9 mouse cellular contexts compared by ENCODE assay signal in the genomic region with DNA sequence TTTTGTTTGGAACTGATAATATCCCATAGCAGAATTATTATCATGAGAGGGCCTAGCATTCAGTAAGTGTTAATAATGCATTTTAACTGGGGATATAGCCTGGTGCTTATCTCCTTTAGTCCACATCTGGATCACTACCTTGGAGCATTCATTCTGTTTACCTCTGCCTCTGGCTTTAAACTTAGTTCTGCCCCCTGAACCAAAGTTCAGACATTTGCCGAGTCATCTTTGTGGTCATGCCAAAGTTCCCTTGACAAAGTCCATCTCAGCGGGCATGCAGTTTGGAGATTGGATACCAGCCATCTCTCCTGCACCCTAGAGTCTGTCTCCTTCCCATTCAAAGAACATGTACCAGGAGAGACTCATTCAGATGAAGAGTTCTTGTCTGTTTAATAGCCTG. TPM values are rescaled to one million over a fixed set of nuclear protein-coding genes. Genes with fewer than 3 reads are reported as not detected.
DNase-seq lines count a peak whose midpoint lies in the region; ATAC-seq lines count a peak whose summit lies in the region.
"Had no signal": no experiment of that assay in that cellular context is flagged by ENCODE, and none has a peak within 500 bp of the region (broad histone marks: within the 10 kb centered on the region; RNA-seq: fewer than 3 reads in every experiment).

No protein-coding gene starts in this region.

- peak; percentile 35 for DNase-seq in cerebellum, adult 9-10 months
- no peak for DNase-seq in cerebellum, postnatal 14 days
- DNase-seq in kidney, adult 11 months, result peak; percentile 82
- DNase-seq in gastrocnemius, postnatal 10 days, result no peak
- DNase-seq in natural killer cell, adult 2 months (ENCODE audit: low spot score in 2 of 2), result no peak

- peak; percentile 62 for ATAC-seq in erythroblast, adult 5-6 weeks (replicated peaks; ENCODE audit: low FRiP score, poor library complexity, severe bottlenecking)
- peak; percentile 34 for ATAC-seq in megakaryocyte progenitor cell, adult 5-6 weeks (replicated peaks; ENCODE audit: poor library complexity)
- ATAC-seq in granulocyte monocyte progenitor cell, adult 5-6 weeks (replicated peaks; ENCODE audit: poor library complexity, severe bottlenecking), result no peak

RNA-seq across cellular contexts. Expression of gene Sord, which starts 0.9 kb away (rescaled TPM):
- total RNA-seq in erythroblast, adult 5-6 weeks (2015; ENCODE audit: low replicate concordance), result 14.6 and 18.8 TPM in 2 replicates
- total RNA-seq in erythroblast, adult 5-6 weeks (2017; ENCODE audit: low replicate concordance), result 15.3 and 18.7 TPM in 2 replicates
- total RNA-seq in megakaryocyte progenitor cell, adult 5-6 weeks (2015), result 56.2 and 64.7 TPM in 2 replicates
- total RNA-seq in megakaryocyte progenitor cell, adult 5-6 weeks (2017), result 64.8 and 71.9 TPM in 2 replicates
- total RNA-seq in gastrocnemius, postnatal 10 days (2021), result 10 to 100 TPM; 16.5 to 19.1 TPM
- total RNA-seq in granulocyte monocyte progenitor cell, adult 5-6 weeks (2014; fragmentation: Nextera tagmentation), result 52.4 and 58.9 TPM in 2 replicates
- 65.6 and 68.8 TPM in 2 replicates for total RNA-seq in granulocyte monocyte progenitor cell, adult 5-6 weeks (2017)

RNA-seq across cellular contexts. Expression of gene Terb2, which starts 49.4 kb away (rescaled TPM):
- total RNA-seq in erythroblast, adult 5-6 weeks (2015; ENCODE audit: low replicate concordance), result not detected in 2 replicates
- total RNA-seq in erythroblast, adult 5-6 weeks (2017; ENCODE audit: low replicate concordance), result not detected in 2 replicates
- total RNA-seq in megakaryocyte progenitor cell, adult 5-6 weeks (2015), result not detected in 2 replicates
- total RNA-seq in megakaryocyte progenitor cell, adult 5-6 weeks (2017), result not detected in 2 replicates
- not detected for total RNA-seq in gastrocnemius, postnatal 10 days (2021)
- total RNA-seq in granulocyte monocyte progenitor cell, adult 5-6 weeks (2014; fragmentation: Nextera tagmentation), result not detected in 2 replicates
- not detected in 2 replicates for total RNA-seq in granulocyte monocyte progenitor cell, adult 5-6 weeks (2017)
- total RNA-seq: heart, postnatal 10 days had no signal

RNA-seq across cellular contexts. Expression of gene Patl2, which starts 49.4 kb away (rescaled TPM):
- not detected in 2 replicates for total RNA-seq in erythroblast, adult 5-6 weeks (2015; ENCODE audit: low replicate concordance)
- total RNA-seq in erythroblast, adult 5-6 weeks (2017; ENCODE audit: low replicate concordance), result not detected in 2 replicates
- total RNA-seq in megakaryocyte progenitor cell, adult 5-6 weeks (2015), result 0.05 TPM in 1 of 2 replicates, not detected in the other
- 0.07 TPM in 1 of 2 replicates, not detected in the other for total RNA-seq in megakaryocyte progenitor cell, adult 5-6 weeks (2017)
- not detected for total RNA-seq in gastrocnemius, postnatal 10 days (2021)
- not detected in 2 replicates for total RNA-seq in granulocyte monocyte progenitor cell, adult 5-6 weeks (2014; fragmentation: Nextera tagmentation)
- not detected in 2 replicates for total RNA-seq in granulocyte monocyte progenitor cell, adult 5-6 weeks (2017)
- total RNA-seq: heart, postnatal 10 days had no signal

Comparison
In these comparisons a context has a peak if more than half of its experiments do, and no peak if none do; other contexts are left out.
1. DNase-seq: peak in cerebellum, adult 9-10 months (single experiment) and kidney, adult 11 months (single experiment); none in cerebellum, postnatal 14 days (0 of 2), gastrocnemius, postnatal 10 days (single experiment) and natural killer cell, adult 2 months (0 of 2).